Mouse (Mus musculus) ES-E14 (cell line): ENCODE results near the gene Vmn1r4.

Experiments
- CHD2 ChIP-seq: IDR thresholded peaks from 2 replicates; pipeline ENCODE4 v1.6.1; 2014; ENCODE audit warnings: mild to moderate bottlenecking, low read depth, low read length, inconsistent platforms
- MAFK ChIP-seq: IDR thresholded peaks from 2 replicates; pipeline ENCODE4 v1.6.1; 2014; ENCODE audit warnings: mild to moderate bottlenecking, low read depth, low read length, inconsistent platforms; ENCODE audit not compliant: insufficient read depth
- ZC3H11A ChIP-seq: IDR thresholded peaks from 2 replicates; pipeline ENCODE4 v1.6.1; 2012; ENCODE audit warnings: low read depth, mild to moderate bottlenecking, inconsistent platforms, low read length, borderline replicate concordance
- ZNF384 ChIP-seq: IDR thresholded peaks from 2 replicates; pipeline ENCODE4 v1.6.1; 2012; ENCODE audit warnings: low read depth, low read length, inconsistent platforms

GRCm38 (mm10) chr6:56888561-56888960, 35.3 kb upstream of the Vmn1r4 start:
- TF ChIP-seq ZNF384 (no peak), CHD2 (no peak), MAFK (no peak), ZC3H11A (no peak)
